28 mouse cellular contexts compared by ENCODE assay signal in the genomic region with DNA sequence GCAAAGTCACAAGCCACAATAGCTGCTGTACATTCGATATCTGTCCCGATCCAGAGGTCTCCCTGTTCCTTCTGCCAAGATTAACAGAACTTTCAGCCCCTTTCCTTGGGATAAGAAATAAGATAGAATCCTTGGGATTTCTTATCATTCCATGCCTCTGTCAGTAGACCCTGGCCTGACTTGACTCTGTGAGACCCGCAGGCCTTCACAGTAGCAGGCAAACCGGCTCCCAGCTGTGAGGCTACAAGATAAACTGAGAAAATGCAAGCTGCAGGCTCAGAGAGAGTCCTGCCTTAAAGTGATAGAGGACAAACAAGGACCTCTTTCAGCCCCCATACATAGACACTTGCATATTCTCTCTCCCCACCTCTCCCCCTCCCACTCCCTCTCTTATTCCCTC. TPM values are rescaled to one million over a fixed set of nuclear protein-coding genes. Genes with fewer than 3 reads are reported as not detected.
DNase-seq lines count a peak whose midpoint lies in the region; ATAC-seq and TF ChIP-seq lines count a peak whose summit lies in the region.
"Had no signal": no experiment of that assay in that cellular context is flagged by ENCODE, and none has a peak within 500 bp of the region (broad histone marks: within the 10 kb centered on the region; RNA-seq: fewer than 3 reads in every experiment).

No protein-coding gene starts in this region.

- TF ChIP-seq RAD21 in MEL (IDR thresholded peaks at IDR 0.05; ENCODE audit: low read depth, low read length) = no peak

- 45% methylated on average over 4 of the region's 4 CpGs for WGBS in intestine, embryonic 16.5 days
- WGBS in intestine, postnatal 0 days = 44% methylated on average over 4 of the region's 4 CpGs

- peak; percentile 26; the same call in 1 of the 2 replicates for ATAC-seq in intestine, embryonic 16.5 days
- ATAC-seq in intestine, postnatal 0 days = no peak
- ATAC-seq: forebrain, embryonic 14.5 days; forebrain, embryonic 16.5 days had no signal

- H3K27me3 ChIP-seq in intestine, embryonic 16.5 days (replicated peaks; ENCODE audit: control insufficient read depth, insufficient read depth, low read length) = no peaks in the 10 kb centered on the region
- no peaks in the 10 kb centered on the region for H3K27me3 ChIP-seq in intestine, postnatal 0 days (replicated peaks; ENCODE audit: control insufficient read depth, insufficient read depth, low read length)
- H3K27me3 ChIP-seq in MEL (ENCODE audit: control insufficient read depth in 1 of 2, insufficient read depth in 2 of 2, low read length in 2 of 2) = no peaks in the 10 kb centered on the region
- H3K27me3 ChIP-seq: embryonic facial prominence, embryonic 13.5 days; embryonic facial prominence, embryonic 15.5 days; forebrain, embryonic 12.5 days had no signal

- TF ChIP-seq CTCF in intestine, postnatal 0 days (IDR thresholded peaks at IDR 0.05; ENCODE audit: low read depth) = no peak
- TF ChIP-seq CTCF in MEL (IDR thresholded peaks at IDR 0.05 in 2 of 3, conservative IDR thresholded peaks at IDR 0.05 in 1 of 3; ENCODE audit: control insufficient read depth in 1 of 3, insufficient read depth in 1 of 3, low read depth in 2 of 3, low read length in 3 of 3, poor library complexity in 1 of 3, severe bottlenecking in 1 of 3) = no peak

- no peak overlapping the region for H3K4me2 ChIP-seq in intestine, embryonic 16.5 days (ENCODE audit: low read depth, low read length)
- H3K4me2 ChIP-seq in intestine, postnatal 0 days (replicated peaks; ENCODE audit: low read depth) = no peak overlapping the region
- H3K4me2 ChIP-seq: embryonic facial prominence, embryonic 13.5 days; embryonic facial prominence, embryonic 15.5 days; forebrain, embryonic 12.5 days had no signal

- no peak overlapping the region for H3K9ac ChIP-seq in intestine, embryonic 16.5 days (ENCODE audit: low read depth, low read length)
- H3K9ac ChIP-seq in intestine, postnatal 0 days (ENCODE audit: low read depth, low read length) = no peak overlapping the region
- H3K9ac ChIP-seq in MEL (ENCODE audit: control insufficient read depth, low read depth, low read length, poor library complexity, severe bottlenecking) = peak overlapping the region; percentile 30; the same call in 1 of the 2 replicates
- H3K9ac ChIP-seq: embryonic facial prominence, embryonic 13.5 days; embryonic facial prominence, embryonic 15.5 days; forebrain, embryonic 12.5 days had no signal

- no peak for TF ChIP-seq EP300 in MEL (IDR thresholded peaks at IDR 0.05; ENCODE audit: low read depth in 1 of 2, low read length in 2 of 2)

- no peaks in the 10 kb centered on the region; the same call in 1 of the 2 replicates for H3K9me3 ChIP-seq in intestine, embryonic 16.5 days (ENCODE audit: control insufficient read depth, low read length)
- H3K9me3 ChIP-seq in intestine, postnatal 0 days (ENCODE audit: control insufficient read depth) = no peaks in the 10 kb centered on the region
- no peaks in the 10 kb centered on the region for H3K9me3 ChIP-seq in MEL (replicated peaks; ENCODE audit: insufficient read depth, low read length)
- H3K9me3 ChIP-seq: embryonic facial prominence, embryonic 15.5 days; forebrain, embryonic 10.5 days; forebrain, embryonic 12.5 days had no signal

- TF ChIP-seq POLR2A in MEL (IDR thresholded peaks at IDR 0.05; ENCODE audit: control insufficient read depth in 1 of 2, insufficient read depth in 1 of 2, low read depth in 1 of 2, low read length in 2 of 2, poor library complexity in 1 of 2) = no peak

- peak; percentile 25 for DNase-seq in ovary, postnatal 36 days (ENCODE audit: low spot score)
- DNase-seq in ovary, postnatal 14 days (ENCODE audit: low spot score) = no peak
- DNase-seq in MEL (ENCODE audit: low read depth, low spot score) (peak; percentile 55), MEL-GATA-1-ER (ENCODE audit: extremely low read depth, low read depth) (peak; percentile 2)
- DNase-seq in lung, adult 18-20 months = no peak
- no peak for DNase-seq in gastrocnemius, postnatal 4 days (ENCODE audit: low spot score in 2 of 2)
- DNase-seq: adrenal gland, adult 2 months; adrenal gland, postnatal 10 days; adrenal gland, postnatal 25 days; cerebellum, adult 11 months; cerebellum, adult 18-20 months; cerebellum, adult 8-10 months; cerebellum, adult 9-11 months; cerebellum, postnatal 14 days; cerebellum, postnatal 36 days; embryo, embryonic 11 days had no signal

- no peak overlapping the region for H3K4me3 ChIP-seq in intestine, embryonic 16.5 days (ENCODE audit: low read length)
- no peak overlapping the region for H3K4me3 ChIP-seq in intestine, postnatal 0 days (ENCODE audit: low read depth, low read length)
- no peak overlapping the region for H3K4me3 ChIP-seq in MEL (ENCODE audit: control insufficient read depth in 1 of 2, insufficient read depth in 1 of 2, low read depth in 2 of 2, low read length in 2 of 2)
- H3K4me3 ChIP-seq: embryonic facial prominence, embryonic 13.5 days; embryonic facial prominence, embryonic 15.5 days; erythroblast, embryonic 14.5 days; forebrain, embryonic 10.5 days; forebrain, embryonic 12.5 days had no signal

- no peaks in the 10 kb centered on the region for H3K36me3 ChIP-seq in intestine, embryonic 16.5 days (ENCODE audit: control insufficient read depth, insufficient read depth, low read length)
- peaks cover 11% of the 10 kb centered on the region; the same call in 1 of the 2 replicates for H3K36me3 ChIP-seq in intestine, postnatal 0 days (ENCODE audit: control insufficient read depth, insufficient read depth)
- H3K36me3 ChIP-seq in MEL (ENCODE audit: control insufficient read depth in 1 of 2, insufficient read depth in 2 of 2, low read length in 2 of 2) = no peaks in the 10 kb centered on the region; a peak in 1 of 4 replicates
- H3K36me3 ChIP-seq: embryonic facial prominence, embryonic 13.5 days; embryonic facial prominence, embryonic 15.5 days; forebrain, embryonic 10.5 days; forebrain, embryonic 12.5 days had no signal

- no peaks in the 10 kb centered on the region for H3K79me2 ChIP-seq in MEL (ENCODE audit: control insufficient read depth, insufficient read depth, low read length, poor library complexity)

- 0 out of 2 replicates have a peak overlapping the region, but pooled peaks have one; percentile 33 for H3K27ac ChIP-seq in intestine, embryonic 16.5 days (ENCODE audit: low read length)
- H3K27ac ChIP-seq in intestine, postnatal 0 days (ENCODE audit: low read depth, low read length) = no peak overlapping the region; the same call in 1 of the 2 replicates
- H3K27ac ChIP-seq in MEL (ENCODE audit: control insufficient read depth, low read depth, low read length) = peak overlapping the region; percentile 7; the same call in 1 of the 2 replicates
- H3K27ac ChIP-seq: embryonic facial prominence, embryonic 13.5 days; embryonic facial prominence, embryonic 15.5 days; forebrain, embryonic 10.5 days; forebrain, embryonic 12.5 days had no signal

- H3K4me1 ChIP-seq in intestine, embryonic 16.5 days (ENCODE audit: control insufficient read depth, insufficient read depth, low read length) = peaks cover 5% of the 10 kb centered on the region
- 0 out of 2 replicates have a peak, but pooled peaks cover 4% of the 10 kb centered on the region for H3K4me1 ChIP-seq in intestine, postnatal 0 days (replicated peaks; ENCODE audit: control insufficient read depth, insufficient read depth, low read length)
- no peaks in the 10 kb centered on the region for H3K4me1 ChIP-seq in MEL (ENCODE audit: control insufficient read depth in 1 of 2, insufficient read depth in 2 of 2, low read length in 2 of 2)
- H3K4me1 ChIP-seq: embryonic facial prominence, embryonic 13.5 days; embryonic facial prominence, embryonic 15.5 days; forebrain, embryonic 10.5 days; forebrain, embryonic 12.5 days had no signal

TF ChIP-seq in MEL, 35 proteins besides CTCF, POLR2A, EP300 and RAD21:
- TF ChIP-seq GATA1 (IDR thresholded peaks at IDR 0.05; ENCODE audit: low read depth, low read length) = no peak
- TF ChIP-seq MYC (IDR thresholded peaks at IDR 0.05; ENCODE audit: low read depth, low read length) = no peak
- TF ChIP-seq GABPA (IDR thresholded peaks at IDR 0.05; ENCODE audit: low read depth, low read length) = no peak

RNA-seq across cellular contexts. Expression of a gene that starts 24.9 kb away (rescaled TPM):
- 406 and 487 TPM in 2 replicates for polyA plus RNA-seq in intestine, embryonic 16.5 days (2015; fragmentation: Nextera tagmentation; extraction: Ambion mirVana)
- 474 and 501 TPM in 2 replicates for polyA plus RNA-seq in intestine, postnatal 0 days (2015; fragmentation: Nextera tagmentation; extraction: Ambion mirVana)
- total RNA-seq in MEL (2012; rRNA removed) = 4.7 and 10.3 TPM in 2 replicates
- 10 to 100 TPM in 1 of 2 experiments, not detected in 1; 10.8 TPM for polyA plus RNA-seq in MEL (2012; ENCODE audit: insufficient read depth in 1 of 2, insufficient read length in 2 of 2, low read depth in 1 of 2, low replicate concordance in 2 of 2, missing spikeins in 1 of 2)
- 100 to 1,000 TPM; 222 to 224 TPM for total RNA-seq in gastrocnemius, postnatal 4 days (2021)
- total RNA-seq: common myeloid progenitor, adult 5-6 weeks had no signal
- polyA plus RNA-seq: C2C12; erythroblast, embryonic 14.5 days; forebrain, embryonic 12.5 days had no signal

RNA-seq across cellular contexts. Expression of a gene that starts 47.7 kb away (rescaled TPM):
- polyA plus RNA-seq in intestine, embryonic 16.5 days (2015; fragmentation: Nextera tagmentation; extraction: Ambion mirVana) = 5.4 and 6.6 TPM in 2 replicates
- polyA plus RNA-seq in intestine, postnatal 0 days (2015; fragmentation: Nextera tagmentation; extraction: Ambion mirVana) = 1.2 and 1.7 TPM in 2 replicates
- total RNA-seq in MEL (2012; rRNA removed) = 0.82 and 1.1 TPM in 2 replicates
- polyA plus RNA-seq in MEL (2012; ENCODE audit: insufficient read depth in 1 of 2, insufficient read length in 2 of 2, low read depth in 1 of 2, low replicate concordance in 2 of 2, missing spikeins in 1 of 2) = 10 to 100 TPM in 1 of 2 experiments, under 1 TPM in 1; 0.82 to 84.2 TPM
- 1 to 10 TPM; 1.8 to 2.2 TPM for total RNA-seq in gastrocnemius, postnatal 4 days (2021)
- polyA plus RNA-seq: adrenal gland, adult 2 months; erythroblast, embryonic 14.5 days had no signal

RNA-seq across cellular contexts. Expression of a gene that starts 54.7 kb away (rescaled TPM):
- polyA plus RNA-seq in intestine, embryonic 16.5 days (2015; fragmentation: Nextera tagmentation; extraction: Ambion mirVana) = 6.3 and 12.4 TPM in 2 replicates
- polyA plus RNA-seq in intestine, postnatal 0 days (2015; fragmentation: Nextera tagmentation; extraction: Ambion mirVana) = 529 and 593 TPM in 2 replicates
- total RNA-seq in MEL (2012; rRNA removed) = not detected in 2 replicates
- not detected for polyA plus RNA-seq in MEL (2012; ENCODE audit: insufficient read depth in 1 of 2, insufficient read length in 2 of 2, low read depth in 1 of 2, low replicate concordance in 2 of 2, missing spikeins in 1 of 2)
- 1 to 10 TPM in 1 of 2 experiments, under 1 TPM in 1; 0.61 to 4.6 TPM for total RNA-seq in gastrocnemius, postnatal 4 days (2021)
- polyA plus RNA-seq: C2C12; embryonic facial prominence, embryonic 11.5 days; erythroblast, embryonic 14.5 days; forebrain, embryonic 10.5 days; forebrain, embryonic 12.5 days; forebrain, embryonic 14.5 days; forebrain, embryonic 16.5 days had no signal

Comparison
In these comparisons a context has a peak if more than half of its experiments do, and no peak if none do; other contexts are left out.
1. DNase-seq: peak in ovary, postnatal 36 days (single experiment), MEL (single experiment) and MEL-GATA-1-ER (single experiment); none in ovary, postnatal 14 days (single experiment), lung, adult 18-20 months (0 of 2) and gastrocnemius, postnatal 4 days (0 of 2).
2. RNA of a gene that starts 54.7 kb away (polyA plus RNA-seq): 529 to 593 TPM in intestine, postnatal 0 days; 6.3 to 12.4 TPM in intestine, embryonic 16.5 days and not detected in MEL; every median in the first group is over 10 times any median in the second.
3. RNA of a gene that starts 24.9 kb away (polyA plus RNA-seq): 474 to 501 TPM in intestine, postnatal 0 days and 406 to 487 TPM in intestine, embryonic 16.5 days; 10.8 TPM in MEL; every median in the first group is over 10 times any median in the second.